Mouse (Mus musculus) heart, adult 2 months (tissue): ENCODE measurements around the gene Aif1.

Experiments
- CTCF ChIP-seq: fragments of 200-600 bp; IDR thresholded peaks from 2 replicates; pipeline ENCODE4 v1.8.1; 2022; ENCODE audit warnings: antibody characterized with exemption, mild to moderate bottlenecking, moderate library complexity
- EP300 ChIP-seq: fragments of 200-500 bp; IDR thresholded peaks from 2 replicates; pipeline ENCODE4 v1.6.1; 2011; ENCODE audit warnings: low read depth, low read length, control low read depth; ENCODE audit not compliant: insufficient read depth
- POLR2A ChIP-seq: fragments of 200-500 bp; IDR thresholded peaks from 2 replicates; pipeline ENCODE4 v1.6.1; 2011; ENCODE audit warnings: mild to moderate bottlenecking, low read depth, low read length, control low read depth; ENCODE audit not compliant: insufficient read depth

- TF ChIP-seq CTCF (no peak), POLR2A (no peak), EP300 (no peak)
Observed at GRCm38 (mm10) chr17:35190096-35190495, 14.2 kb upstream of the Aif1 start.
